Mouse (Mus musculus): ENCODE measurements at regions not wholly inside any gene's neighbourhood (a gene's known extent, or its start where the extent isn't known, plus 50 kb on each side); places are given as distances from the start of the nearest gene placed in this dataset.

DNA sequence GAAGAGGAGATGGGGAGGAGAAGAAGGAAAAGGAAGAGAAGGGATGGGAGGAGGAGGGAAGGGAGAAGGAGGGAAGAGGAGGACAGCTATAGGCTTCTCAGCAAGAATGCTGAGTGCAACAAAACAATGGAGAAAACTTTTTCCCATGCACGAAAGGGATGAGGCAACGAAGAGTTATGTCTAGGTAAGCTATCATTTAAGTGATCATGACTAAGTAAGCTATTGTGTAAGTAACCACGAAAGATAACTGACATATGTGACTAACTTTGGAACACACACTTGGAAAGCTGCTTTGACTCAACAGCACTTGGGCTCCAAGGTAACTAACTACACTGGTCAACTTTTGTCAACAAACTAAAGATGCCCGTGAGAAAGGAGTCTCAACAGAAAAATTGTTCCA, 50.9 kb upstream of the Fstl1 start:
- DNase-seq (ENCODE audit: low read depth, low spot score): no peak

GRCm38 (mm10) chr16:37715173-37715572, 60.9 kb upstream of the Ndufb4 start:
- DNase-seq (ENCODE audit: low read depth, low spot score): peak; percentile 28

DNA sequence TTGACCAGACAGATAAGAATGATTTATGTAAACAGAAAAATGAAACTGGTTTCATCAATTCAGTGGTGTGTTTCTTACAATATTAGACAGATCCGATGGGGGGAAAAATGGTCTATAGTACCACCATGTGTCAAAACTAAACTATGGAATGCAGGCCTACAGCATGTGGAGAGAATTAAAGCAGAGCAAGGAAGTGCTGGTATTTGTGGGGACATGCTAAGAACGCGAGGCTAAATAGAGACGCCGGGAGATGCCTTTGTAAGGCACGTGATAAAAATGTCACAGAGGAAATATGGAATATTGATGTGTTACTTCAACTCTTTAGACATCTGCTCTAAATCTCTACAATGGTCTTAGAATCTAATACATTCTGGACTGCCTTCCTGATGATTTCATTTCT, 60.0 kb upstream of the Ndufb4 start:
- no peak for DNase-seq (ENCODE audit: low read depth, low spot score)

- peak; percentile 35 for DNase-seq (ENCODE audit: low read depth, low spot score)
Measured at GRCm38 (mm10) chr16:37706242-37706923, 52.1 kb upstream of the Ndufb4 start.

DNA sequence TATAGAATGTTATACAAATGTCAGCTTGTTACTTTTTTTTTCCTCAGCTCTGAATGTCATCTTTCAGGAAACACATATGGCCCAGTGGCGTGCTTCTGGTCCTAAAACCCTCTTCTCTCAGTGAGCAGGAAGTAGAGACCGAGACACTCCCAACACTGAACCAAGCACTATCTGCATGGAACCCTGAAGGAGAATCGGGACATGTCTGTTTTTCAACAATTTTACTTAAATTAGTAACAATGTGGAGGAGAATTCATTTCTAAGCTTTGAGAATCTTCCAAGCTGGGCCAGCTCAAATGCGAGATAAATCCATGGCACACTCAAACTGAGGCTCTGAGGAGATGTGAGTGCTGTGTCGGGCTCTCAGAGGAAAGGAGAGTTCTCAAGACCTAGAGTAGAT, 51.0 kb upstream of the Ndufb4 start:
- peak; percentile 51 for DNase-seq (ENCODE audit: low read depth, low spot score)

- DNase-seq (ENCODE audit: low read depth, low spot score): peak; percentile 89
Measured at GRCm38 (mm10) chr16:37704461-37705155, 50.4 kb upstream of the Ndufb4 start.
